Mouse (Mus musculus) embryonic facial prominence, embryonic 10.5 days (tissue): ENCODE measurements around the gene Tnip3. TPM values are rescaled to one million over a fixed set of nuclear protein-coding genes. Genes with fewer than 3 reads are reported as not detected.
A peak's percentile ranks its signal among the peaks of the same experiment; 100 is the strongest.

Experiments used
- DNase-seq: peaks from one replicate; pipeline ENCODE4 v3.0.0-alpha.2; 2017; ENCODE audit warnings: low spot score
- H3K27ac ChIP-seq: fragments of 300-500 bp; sonication (generic); replicated peaks from 2 replicates; pipeline ENCODE4 v1.5.1; 2016; ENCODE audit warnings: mild to moderate bottlenecking
- H3K27me3 ChIP-seq: fragments of 300-500 bp; sonication (generic); replicated peaks from 2 replicates; pipeline ENCODE4 v1.6.1; 2016; ENCODE audit warnings: low read depth, mild to moderate bottlenecking; ENCODE audit not compliant: poor library complexity, severe bottlenecking
- H3K36me3 ChIP-seq: fragments of 300-500 bp; sonication (generic); replicated peaks from 2 replicates; pipeline ENCODE4 v1.6.1; 2016; ENCODE audit warnings: mild to moderate bottlenecking, moderate library complexity
- H3K4me1 ChIP-seq: fragments of 300-500 bp; sonication (generic); 2 replicates; pipeline ENCODE4 v1.6.1; 2016
- H3K4me3 ChIP-seq: fragments of 300-500 bp; sonication (generic); 2 replicates; pipeline ENCODE4 v1.5.1; 2016; ENCODE audit warnings: mild to moderate bottlenecking, moderate library complexity
- H3K9me3 ChIP-seq: fragments of 300-500 bp; sonication (generic); 2 replicates; pipeline ENCODE4 v1.6.1; 2016; ENCODE audit warnings: mild to moderate bottlenecking
- WGBS: fragments of 180-500 bp; shearing (Covaris S2); methylation state at CpG from one replicate; pipeline ENCODE4 v1.1.7; 2016; 5-methylcytosine and 5-hydroxymethylcytosine counted together
- polyA plus RNA-seq: library from polyadenylated mRNA; unstranded; fragments of >200 nt; fragmentation: Nextera tagmentation; extraction: Ambion mirVana; gene quantifications from 2 replicates; pipeline ENCODE4 v1.2.1, GENCODE M21; 2016

Gene Tnip3
- polyA plus RNA-seq, 1 experiment from 2014 or later = not detected

- 87% methylated on average over 3 of the region's 3 CpGs for WGBS
- DNase-seq = no peak
- Histone ChIP-seq H3K27ac (no peak overlapping the region), H3K36me3 (no peaks in the 10 kb centered on the region), H3K4me3 (no peak overlapping the region), H3K27me3 (no peaks in the 10 kb centered on the region), H3K9me3 (no peaks in the 10 kb centered on the region), H3K4me1 (0 out of 2 replicates have a peak, but pooled peaks cover 6% of the 10 kb centered on the region)
Measured at GRCm38 (mm10) chr6:65541094-65541493, 16.0 kb downstream of the Tnip3 start.

DNA sequence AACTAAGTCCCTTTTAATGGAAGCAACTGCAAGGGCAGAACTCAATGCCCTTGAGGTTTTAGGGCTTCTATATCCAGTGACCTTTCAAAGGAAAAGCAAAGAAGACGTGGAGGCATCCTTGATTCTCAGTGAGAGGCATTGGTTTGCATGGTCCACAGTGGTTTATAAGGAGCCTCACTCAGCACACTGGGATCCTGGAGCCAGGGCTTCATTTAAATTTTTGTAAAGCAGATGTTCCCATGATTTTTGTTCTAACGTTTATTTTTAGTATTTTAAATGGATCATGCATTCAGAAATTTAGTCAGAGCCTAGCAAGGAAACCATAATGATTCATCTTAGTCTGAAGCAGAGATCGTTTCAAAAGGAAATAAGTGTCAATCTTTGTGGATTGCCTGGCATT, 17.3 kb downstream of the Tnip3 start:
- H3K27ac ChIP-seq = no peak overlapping the region
- no peaks in the 10 kb centered on the region for H3K36me3 ChIP-seq
- H3K4me3 ChIP-seq = no peak overlapping the region
- no peak for DNase-seq
- H3K9me3 ChIP-seq = no peaks in the 10 kb centered on the region
- 52% methylated on average over 3 of the region's 3 CpGs for WGBS
- 0 out of 2 replicates have a peak, but pooled peaks cover 6% of the 10 kb centered on the region for H3K4me1 ChIP-seq
- H3K27me3 ChIP-seq = no peaks in the 10 kb centered on the region

- 22% methylated on average over 1 of the region's 1 CpGs for WGBS
Measured at GRCm38 (mm10) chr6:65542913-65543312, 17.8 kb downstream of the Tnip3 start.

DNA sequence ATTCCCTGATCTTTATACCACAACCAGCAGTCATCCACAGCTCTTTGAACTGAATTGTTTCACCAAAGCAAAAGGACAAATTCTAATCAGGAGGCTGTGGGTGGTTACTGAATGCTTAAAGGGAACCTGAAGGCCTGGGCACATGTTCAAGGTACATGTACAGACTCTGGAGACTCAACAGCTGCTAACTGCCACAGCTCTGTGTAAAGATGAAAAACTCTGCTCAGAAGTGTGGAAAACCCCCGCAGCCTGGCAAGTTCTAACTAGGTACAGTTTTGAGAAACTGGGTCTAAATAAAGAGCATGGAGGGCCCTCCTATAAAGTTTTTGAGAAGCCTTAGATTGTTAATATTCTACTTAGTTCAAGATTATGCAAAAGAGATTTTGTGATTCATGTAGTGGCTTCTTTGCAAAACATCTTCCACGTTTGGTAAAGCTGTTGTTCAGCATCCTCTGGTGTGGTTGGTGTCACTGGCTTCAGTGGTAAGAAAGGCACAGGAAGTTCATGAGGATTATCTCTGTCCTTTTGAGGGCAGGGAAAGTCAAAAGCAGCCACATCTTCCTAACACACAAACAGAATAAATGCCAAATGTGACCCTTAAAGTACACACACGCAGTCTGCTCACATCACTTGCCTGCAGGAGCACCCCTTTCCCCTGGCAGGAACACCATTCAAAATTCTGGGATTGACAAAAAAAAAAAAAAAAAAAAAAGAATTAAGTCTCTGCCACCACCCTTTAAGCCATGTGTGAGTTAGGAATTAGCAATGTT, 39.0 kb downstream of the Tnip3 start:
- Histone ChIP-seq H3K36me3 (no peaks in the 10 kb centered on the region), H3K27me3 (no peaks in the 10 kb centered on the region), H3K27ac (no peak overlapping the region), H3K4me1 (peaks cover 4% of the 10 kb centered on the region; the same call in 1 of the 2 replicates), H3K9me3 (no peaks in the 10 kb centered on the region), H3K4me3 (no peak overlapping the region)
- WGBS = 75% methylated on average over 3 of the region's 3 CpGs
- DNase-seq = no peak

More at GRCm38 (mm10) chr6:65542913-65543312, 17.8 kb downstream of the Tnip3 start:
- no peak overlapping the region for H3K27ac ChIP-seq
- no peaks in the 10 kb centered on the region for H3K36me3 ChIP-seq
- H3K27me3 ChIP-seq = no peaks in the 10 kb centered on the region
- DNase-seq = no peak
- H3K4me3 ChIP-seq = no peak overlapping the region
- 0 out of 2 replicates have a peak, but pooled peaks cover 6% of the 10 kb centered on the region for H3K4me1 ChIP-seq
- no peaks in the 10 kb centered on the region for H3K9me3 ChIP-seq

GRCm38 (mm10) chr6:65564657-65565039, 39.5 kb downstream of the Tnip3 start:
- DNase-seq = no peak
- Histone ChIP-seq H3K36me3 (no peaks in the 10 kb centered on the region), H3K4me3 (no peak overlapping the region), H3K4me1 (peaks cover 4% of the 10 kb centered on the region; the same call in 1 of the 2 replicates), H3K27me3 (no peaks in the 10 kb centered on the region), H3K27ac (no peak overlapping the region), H3K9me3 (no peaks in the 10 kb centered on the region)
- 70% methylated on average over 2 of the region's 2 CpGs for WGBS

GRCm38 (mm10) chr6:65569741-65570140, 44.6 kb downstream of the Tnip3 start:
- Histone ChIP-seq H3K4me1 (peaks cover 2% of the 10 kb centered on the region; the same call in 1 of the 2 replicates), H3K9me3 (no peaks in the 10 kb centered on the region), H3K27ac (no peak overlapping the region), H3K36me3 (no peaks in the 10 kb centered on the region), H3K27me3 (no peaks in the 10 kb centered on the region), H3K4me3 (no peak overlapping the region)
- peak; percentile 17 for DNase-seq
- WGBS = 40% methylated on average over 8 of the region's 8 CpGs

DNA sequence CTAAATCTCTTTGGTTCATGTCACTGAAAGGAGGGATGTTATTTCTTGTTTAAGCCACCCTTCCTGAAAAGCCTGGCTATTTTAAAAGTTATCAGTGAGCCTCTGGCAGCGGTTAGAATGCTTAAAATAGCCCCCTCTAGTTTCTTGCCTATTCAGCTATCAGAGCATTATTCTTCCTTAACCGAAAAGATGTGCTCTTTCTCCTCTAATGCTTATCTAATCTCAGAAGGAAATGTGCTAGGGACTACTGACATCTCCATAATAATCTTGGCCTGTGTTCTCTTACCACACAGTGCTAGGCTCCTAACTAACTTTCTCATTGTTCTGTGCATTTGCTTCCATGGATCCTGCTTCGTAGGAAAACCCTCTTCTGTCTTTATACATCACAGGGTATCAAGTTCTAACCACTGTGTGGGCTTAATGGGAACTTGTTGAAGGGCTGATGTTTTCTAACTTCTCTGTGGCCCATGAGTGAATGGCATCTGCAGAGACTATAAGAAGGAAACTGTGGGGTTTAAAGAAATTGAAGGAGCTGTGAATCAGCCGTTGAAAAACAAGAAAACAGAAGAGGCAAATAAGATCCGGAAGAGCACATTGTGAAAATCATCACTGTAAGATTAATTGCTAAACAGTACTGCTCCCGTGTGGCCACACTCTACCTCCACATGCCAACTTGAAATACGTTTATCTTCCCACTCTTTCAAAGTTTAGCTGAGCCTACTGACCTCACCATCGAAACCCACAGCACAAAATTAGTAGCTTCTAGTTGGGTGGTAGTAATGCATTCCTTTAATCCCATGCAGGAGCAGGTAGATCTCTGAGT, 53.2 kb downstream of the Tnip3 start:
- H3K9me3 ChIP-seq = no peaks in the 10 kb centered on the region
- H3K4me1 ChIP-seq = no peaks in the 10 kb centered on the region
- no peak overlapping the region for H3K27ac ChIP-seq
- no peaks in the 10 kb centered on the region for H3K36me3 ChIP-seq
- DNase-seq = no peak
- WGBS = 81% methylated on average over 8 of the region's 8 CpGs
- H3K27me3 ChIP-seq = no peaks in the 10 kb centered on the region
- H3K4me3 ChIP-seq = no peak overlapping the region

DNA sequence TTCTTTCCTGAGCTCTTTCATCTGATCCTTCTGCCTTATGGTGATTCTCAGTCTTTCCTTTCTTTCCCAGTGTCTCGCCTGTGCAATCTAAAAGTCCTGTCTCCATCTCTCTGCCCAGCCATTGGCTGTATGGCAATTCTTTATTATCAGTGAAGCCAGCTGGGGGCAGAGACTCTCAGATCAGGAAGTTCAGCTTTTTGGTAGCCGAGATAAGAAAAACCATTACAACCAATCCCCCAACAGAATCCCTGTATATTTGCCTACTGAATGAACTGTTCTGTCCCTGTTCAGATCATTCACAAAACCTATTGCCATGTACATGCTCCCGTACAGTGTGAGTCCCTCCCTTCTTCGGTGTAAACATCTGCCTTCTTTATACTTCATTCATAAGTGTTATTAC, 57.9 kb downstream of the Tnip3 start:
- Histone ChIP-seq H3K36me3 (no peaks in the 10 kb centered on the region), H3K4me1 (no peaks in the 10 kb centered on the region), H3K4me3 (no peak overlapping the region), H3K9me3 (no peaks in the 10 kb centered on the region), H3K27ac (no peak overlapping the region), H3K27me3 (no peaks in the 10 kb centered on the region)
- DNase-seq = no peak
- 87% methylated on average over 4 of the region's 4 CpGs for WGBS

- no peak for DNase-seq
- WGBS = 74% methylated on average over 4 of the region's 4 CpGs
- no peak overlapping the region for H3K4me3 ChIP-seq
- no peaks in the 10 kb centered on the region for H3K36me3 ChIP-seq
- H3K27me3 ChIP-seq = no peaks in the 10 kb centered on the region
- no peaks in the 10 kb centered on the region for H3K9me3 ChIP-seq
- no peaks in the 10 kb centered on the region for H3K4me1 ChIP-seq
- H3K27ac ChIP-seq = no peak overlapping the region
Measured at GRCm38 (mm10) chr6:65584870-65585332, 59.8 kb downstream of the Tnip3 start.

DNA sequence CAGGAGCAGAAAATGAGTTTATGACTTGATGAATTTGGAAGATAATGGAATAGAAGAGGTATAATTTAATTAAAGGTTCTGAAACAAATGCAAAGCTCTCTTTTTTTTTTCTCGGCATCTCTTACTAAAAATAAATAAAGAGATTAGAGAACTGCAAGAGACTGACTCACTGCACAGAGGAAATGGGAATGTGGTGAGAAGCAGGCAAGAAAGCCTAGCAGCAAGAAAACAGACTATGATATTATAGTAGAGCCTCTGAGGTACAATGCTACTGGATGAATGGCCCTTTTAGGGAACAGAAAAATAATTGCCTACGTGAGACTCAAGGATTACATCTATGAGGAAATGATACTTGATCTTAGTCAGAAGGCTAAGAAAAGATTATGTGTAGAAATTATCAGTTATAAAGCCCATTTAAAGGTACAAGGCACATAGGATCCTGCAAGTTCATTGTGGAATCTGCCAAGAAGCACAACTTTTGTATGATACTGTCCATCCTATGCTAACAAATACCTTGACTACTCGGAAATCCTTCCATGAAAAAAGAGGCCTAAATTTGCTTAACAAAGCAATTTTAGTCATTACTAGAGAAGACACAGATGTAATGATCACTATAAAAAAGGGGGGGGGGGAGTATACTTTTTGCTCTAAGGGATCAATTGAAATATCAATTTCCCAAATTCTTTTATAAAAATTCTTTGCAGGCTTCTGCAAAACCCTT, 60.4 kb downstream of the Tnip3 start:
- Histone ChIP-seq H3K4me3 (no peak overlapping the region), H3K27ac (no peak overlapping the region), H3K27me3 (no peaks in the 10 kb centered on the region), H3K4me1 (no peaks in the 10 kb centered on the region), H3K9me3 (no peaks in the 10 kb centered on the region), H3K36me3 (no peaks in the 10 kb centered on the region)
- 80% methylated on average over 3 of the region's 3 CpGs for WGBS
- no peak for DNase-seq

- WGBS = 84% methylated on average over 1 of the region's 1 CpGs
- no peak overlapping the region for H3K27ac ChIP-seq
- DNase-seq = no peak
- no peaks in the 10 kb centered on the region for H3K36me3 ChIP-seq
- no peaks in the 10 kb centered on the region for H3K27me3 ChIP-seq
- no peaks in the 10 kb centered on the region for H3K9me3 ChIP-seq
- no peak overlapping the region for H3K4me3 ChIP-seq
- no peaks in the 10 kb centered on the region for H3K4me1 ChIP-seq
Measured at GRCm38 (mm10) chr6:65588847-65589246, 63.7 kb downstream of the Tnip3 start.

DNA sequence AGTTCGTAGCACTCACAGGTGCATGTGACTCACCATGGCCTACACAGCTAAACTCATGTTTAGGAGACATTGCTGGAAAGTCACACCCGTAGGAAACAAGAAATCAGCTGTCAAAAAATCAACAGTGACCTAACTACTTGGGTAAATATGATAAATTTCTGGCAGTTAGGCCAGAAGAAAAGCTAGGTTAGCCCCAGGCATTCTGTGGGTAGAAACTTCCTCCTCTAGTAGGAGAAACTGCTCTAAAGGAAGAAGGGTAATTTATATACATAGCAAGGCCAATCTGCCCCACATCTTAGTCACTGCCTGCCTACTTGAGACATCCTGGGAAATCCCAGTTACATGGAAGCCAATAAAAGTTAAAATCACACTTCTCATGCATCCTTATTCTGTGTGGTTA, 64.9 kb downstream of the Tnip3 start:
- WGBS = 87% methylated on average over 2 of the region's 2 CpGs
- DNase-seq = no peak
- Histone ChIP-seq H3K36me3 (no peaks in the 10 kb centered on the region), H3K27ac (no peak overlapping the region), H3K27me3 (no peaks in the 10 kb centered on the region), H3K4me1 (no peaks in the 10 kb centered on the region), H3K9me3 (no peaks in the 10 kb centered on the region), H3K4me3 (no peak overlapping the region)
